Mouse (Mus musculus): Measurements from ENCODE around the gene Abi1. TPM values are rescaled to one million over a fixed set of nuclear protein-coding genes. Genes with fewer than 3 reads are reported as not detected.

Abi1 gene
- polyA plus RNA-seq, 1 experiment: 268 TPM

DNA sequence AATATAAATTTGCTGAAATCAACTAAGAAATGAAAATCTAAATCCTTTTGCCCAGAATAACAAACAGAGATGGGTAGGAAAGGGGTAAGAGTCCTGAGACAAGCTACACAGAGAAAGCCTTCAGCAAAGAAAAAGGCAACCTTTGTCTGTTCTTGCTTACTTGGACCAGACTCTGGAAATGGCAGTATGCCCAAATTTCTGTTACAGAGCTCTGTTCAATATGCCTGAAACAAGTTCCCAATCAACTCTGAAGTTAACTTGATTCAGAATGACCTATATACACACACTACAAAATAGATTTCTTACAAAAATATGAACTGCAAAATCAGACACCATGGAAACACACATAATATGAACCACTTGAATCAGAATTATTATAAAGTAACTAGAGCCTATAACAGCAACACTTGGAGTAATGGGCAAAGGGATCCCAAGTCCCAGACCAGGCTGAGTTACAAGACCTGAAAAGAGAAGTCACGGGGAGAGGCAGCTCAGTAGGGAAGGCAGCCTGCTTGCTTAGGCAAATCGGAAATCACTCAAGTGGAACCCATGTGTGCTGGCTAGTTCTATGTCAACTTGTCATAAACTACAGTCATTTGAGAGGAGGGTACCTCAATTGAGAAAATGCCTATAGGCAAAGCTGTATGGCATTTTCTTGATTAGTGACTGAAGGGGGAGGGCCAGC, 53.9 kb downstream of the Abi1 start:
- H3K27ac ChIP-seq (ENCODE audit: insufficient read depth, low read depth, low read length): no peak overlapping the region
- no peak overlapping the region for H3K4me3 ChIP-seq (ENCODE audit: insufficient read depth, low read length)
- H3K4me1 ChIP-seq (ENCODE audit: control insufficient read depth, insufficient read depth, low read length): peaks cover 7% of the 10 kb centered on the region; the same call in 1 of the 2 replicates
- no peak for TF ChIP-seq POLR2A (IDR thresholded peaks at IDR 0.05; ENCODE audit: borderline replicate concordance, low read depth, low read length)
- no peak for TF ChIP-seq CTCF (IDR thresholded peaks at IDR 0.05; ENCODE audit: low read depth, low read length)

- no peak overlapping the region for H3K4me3 ChIP-seq (ENCODE audit: insufficient read depth, low read length)
- no peak for TF ChIP-seq CTCF (IDR thresholded peaks at IDR 0.05; ENCODE audit: low read depth, low read length)
- TF ChIP-seq POLR2A (IDR thresholded peaks at IDR 0.05; ENCODE audit: borderline replicate concordance, low read depth, low read length): no peak
- no peak overlapping the region for H3K27ac ChIP-seq (ENCODE audit: insufficient read depth, low read depth, low read length)
- peaks cover 5% of the 10 kb centered on the region for H3K4me1 ChIP-seq (ENCODE audit: control insufficient read depth, insufficient read depth, low read length)
Measured at GRCm38 (mm10) chr2:22977387-22977973, 62.6 kb downstream of the Abi1 start.

- no peak overlapping the region for H3K27ac ChIP-seq (ENCODE audit: insufficient read depth, low read depth, low read length)
- H3K4me3 ChIP-seq (ENCODE audit: insufficient read depth, low read length): no peak overlapping the region
- H3K4me1 ChIP-seq (ENCODE audit: control insufficient read depth, insufficient read depth, low read length): peaks cover 7% of the 10 kb centered on the region
- TF ChIP-seq POLR2A (IDR thresholded peaks at IDR 0.05; ENCODE audit: borderline replicate concordance, low read depth, low read length): no peak
- TF ChIP-seq CTCF (IDR thresholded peaks at IDR 0.05; ENCODE audit: low read depth, low read length): no peak
Measured at GRCm38 (mm10) chr2:22962970-22963369, 77.1 kb downstream of the Abi1 start.

DNA sequence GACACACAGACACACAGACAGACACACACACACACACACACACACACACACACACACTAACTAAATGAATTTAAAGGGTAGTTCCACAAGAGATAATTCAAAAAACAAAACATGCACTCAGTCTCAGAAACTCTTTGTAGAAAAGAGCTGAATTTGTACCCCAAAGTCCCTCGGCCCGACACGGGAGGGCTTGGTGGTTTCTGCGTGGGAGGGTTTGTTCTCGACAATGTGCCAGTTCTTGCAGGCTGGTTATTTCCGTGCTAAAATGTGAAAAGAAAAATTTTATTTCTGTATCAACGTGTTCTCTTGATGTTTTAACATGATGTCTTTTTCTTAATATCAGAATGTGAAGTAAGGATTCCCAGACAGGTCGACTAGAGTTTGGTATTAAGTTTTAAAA, 77.8 kb downstream of the Abi1 start:
- Histone ChIP-seq H3K27ac (ENCODE audit: insufficient read depth, low read depth, low read length) (no peak overlapping the region), H3K4me1 (ENCODE audit: control insufficient read depth, insufficient read depth, low read length) (peaks cover 7% of the 10 kb centered on the region), H3K4me3 (ENCODE audit: insufficient read depth, low read length) (no peak overlapping the region)
- TF ChIP-seq POLR2A (IDR thresholded peaks at IDR 0.05; ENCODE audit: borderline replicate concordance, low read depth, low read length): no peak
- no peak for TF ChIP-seq CTCF (IDR thresholded peaks at IDR 0.05; ENCODE audit: low read depth, low read length)

GRCm38 (mm10) chr2:22961681-22962080, 78.4 kb downstream of the Abi1 start:
- Histone ChIP-seq H3K27ac (ENCODE audit: insufficient read depth, low read depth, low read length) (no peak overlapping the region), H3K4me3 (ENCODE audit: insufficient read depth, low read length) (no peak overlapping the region), H3K4me1 (ENCODE audit: control insufficient read depth, insufficient read depth, low read length) (peaks cover 7% of the 10 kb centered on the region)
- TF ChIP-seq POLR2A (IDR thresholded peaks at IDR 0.05; ENCODE audit: borderline replicate concordance, low read depth, low read length) (no peak), CTCF (IDR thresholded peaks at IDR 0.05; ENCODE audit: low read depth, low read length) (no peak)

DNA sequence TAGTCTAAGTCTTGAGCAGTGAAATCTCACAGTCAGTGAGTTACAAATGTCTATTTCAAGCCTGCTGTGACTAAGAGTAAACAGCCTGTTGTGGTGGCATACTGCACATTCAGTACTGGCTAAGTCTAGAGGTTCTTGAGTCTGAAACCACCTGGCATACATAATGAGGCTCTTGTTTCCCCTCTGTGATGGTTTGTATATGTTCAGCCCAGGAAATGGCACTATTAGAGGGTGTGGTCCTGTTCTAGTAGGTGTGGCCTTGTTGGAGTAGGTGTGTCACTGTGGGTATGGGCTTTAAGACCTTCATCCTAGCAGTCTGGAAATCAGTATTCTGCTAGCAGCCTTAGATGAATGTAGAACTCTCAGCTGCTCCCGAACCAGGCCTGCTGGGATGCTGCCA, 82.6 kb downstream of the Abi1 start:
- TF ChIP-seq CTCF (IDR thresholded peaks at IDR 0.05; ENCODE audit: low read depth, low read length) (no peak), POLR2A (IDR thresholded peaks at IDR 0.05; ENCODE audit: borderline replicate concordance, low read depth, low read length) (no peak)

DNA sequence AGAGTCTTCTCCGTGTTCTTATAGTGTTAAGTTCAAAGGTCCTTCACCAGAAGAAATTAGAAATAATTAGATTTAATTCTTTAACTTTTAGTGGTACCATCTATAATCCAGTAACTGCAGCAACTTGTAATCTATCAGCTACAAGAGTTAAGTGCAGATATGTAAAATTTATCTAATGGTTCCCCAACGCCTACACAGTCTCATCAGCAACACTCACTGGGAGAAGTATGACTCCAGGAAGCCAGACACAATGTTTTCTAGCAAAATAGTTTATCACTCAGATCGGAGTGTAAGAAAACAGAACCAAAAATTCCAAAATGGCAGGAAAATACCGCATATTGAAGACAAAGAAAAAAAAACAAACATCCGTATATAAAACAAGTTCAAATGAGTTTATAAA, 84.1 kb downstream of the Abi1 start:
- TF ChIP-seq CTCF (IDR thresholded peaks at IDR 0.05; ENCODE audit: low read depth, low read length) (no peak), POLR2A (IDR thresholded peaks at IDR 0.05; ENCODE audit: borderline replicate concordance, low read depth, low read length) (no peak)
- Histone ChIP-seq H3K27ac (ENCODE audit: insufficient read depth, low read depth, low read length) (no peak overlapping the region), H3K4me3 (ENCODE audit: insufficient read depth, low read length) (no peak overlapping the region)

More for the DNA sequence above, 82.6 kb downstream of the Abi1 start:
- Histone ChIP-seq H3K4me3 (ENCODE audit: insufficient read depth, low read length) (no peak overlapping the region), H3K27ac (ENCODE audit: insufficient read depth, low read depth, low read length) (no peak overlapping the region), H3K4me1 (ENCODE audit: control insufficient read depth, insufficient read depth, low read length) (no peaks in the 10 kb centered on the region)

DNA sequence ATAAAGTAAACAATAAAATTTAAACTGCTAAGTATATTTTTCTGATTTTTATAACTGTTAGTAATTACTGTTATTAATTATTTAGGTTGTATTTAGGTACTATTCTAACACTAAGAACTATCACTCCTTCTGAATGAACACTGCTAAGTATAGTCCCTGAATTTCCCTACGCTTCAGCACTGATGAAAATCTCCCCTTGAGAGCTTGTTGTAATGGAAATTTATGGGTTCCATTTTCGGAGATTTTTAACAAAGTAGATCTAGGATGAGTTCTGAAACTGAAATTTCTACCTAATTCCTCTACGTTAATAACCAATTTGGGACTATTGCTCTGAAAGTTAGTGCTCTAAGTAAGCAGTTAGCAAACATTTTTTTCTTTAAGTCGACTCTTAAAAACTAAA, 85.8 kb downstream of the Abi1 start:
- no peak overlapping the region for H3K27ac ChIP-seq (ENCODE audit: insufficient read depth, low read depth, low read length)
- TF ChIP-seq POLR2A (IDR thresholded peaks at IDR 0.05; ENCODE audit: borderline replicate concordance, low read depth, low read length) (no peak), CTCF (IDR thresholded peaks at IDR 0.05; ENCODE audit: low read depth, low read length) (no peak)
- H3K4me3 ChIP-seq (ENCODE audit: insufficient read depth, low read length): no peak overlapping the region
- no peaks in the 10 kb centered on the region for H3K4me1 ChIP-seq (ENCODE audit: control insufficient read depth, insufficient read depth, low read length)

More for the DNA sequence above, 84.1 kb downstream of the Abi1 start:
- no peaks in the 10 kb centered on the region for H3K4me1 ChIP-seq (ENCODE audit: control insufficient read depth, insufficient read depth, low read length)

DNA sequence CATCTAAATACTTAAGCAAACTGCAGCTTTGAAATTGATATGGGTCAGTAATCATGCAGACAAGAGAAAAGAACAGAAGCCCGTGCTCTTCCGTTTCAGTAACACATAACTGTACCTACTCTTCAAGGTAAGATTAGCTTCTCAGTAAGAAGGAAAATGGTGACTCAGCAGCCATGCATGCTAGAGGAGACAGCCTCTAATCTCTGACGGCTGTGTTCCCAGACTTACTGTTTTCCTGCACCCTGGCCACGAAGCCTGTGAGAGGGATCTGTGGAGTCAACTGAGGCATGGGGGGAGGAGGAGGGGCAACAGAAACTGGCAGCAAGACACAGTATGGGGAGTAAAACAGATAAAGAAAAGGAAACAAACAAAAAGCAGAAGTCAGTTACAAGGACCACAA, 90.1 kb downstream of the Abi1 start:
- TF ChIP-seq CTCF (IDR thresholded peaks at IDR 0.05; ENCODE audit: low read depth, low read length) (no peak), POLR2A (IDR thresholded peaks at IDR 0.05; ENCODE audit: borderline replicate concordance, low read depth, low read length) (no peak)
- no peak overlapping the region for H3K4me3 ChIP-seq (ENCODE audit: insufficient read depth, low read length)
- no peaks in the 10 kb centered on the region for H3K4me1 ChIP-seq (ENCODE audit: control insufficient read depth, insufficient read depth, low read length)
- no peak overlapping the region for H3K27ac ChIP-seq (ENCODE audit: insufficient read depth, low read depth, low read length)

GRCm38 (mm10) chr2:22933556-22933955, 106.5 kb downstream of the Abi1 start:
- Histone ChIP-seq H3K4me1 (ENCODE audit: control insufficient read depth, insufficient read depth, low read length) (peaks cover 4% of the 10 kb centered on the region), H3K27ac (ENCODE audit: insufficient read depth, low read depth, low read length) (no peak overlapping the region), H3K4me3 (ENCODE audit: insufficient read depth, low read length) (no peak overlapping the region)
- TF ChIP-seq CTCF (IDR thresholded peaks at IDR 0.05; ENCODE audit: low read depth, low read length): no peak
- TF ChIP-seq POLR2A (IDR thresholded peaks at IDR 0.05; ENCODE audit: borderline replicate concordance, low read depth, low read length): no peak
